Mouse (Mus musculus) olfactory bulb, adult 2 months (tissue): Measurements from ENCODE around the gene Igfn1.

ENCODE experiments used
- CTCF ChIP-seq: fragments of 200-500 bp; IDR thresholded peaks from 2 replicates; pipeline ENCODE4 v1.5.1; 2012; ENCODE audit warnings: low read depth, mild to moderate bottlenecking, low read length, moderate library complexity; ENCODE audit not compliant: insufficient read depth
- POLR2A ChIP-seq: fragments of 200-500 bp; IDR thresholded peaks from 2 replicates; pipeline ENCODE4 v1.6.1; 2012; ENCODE audit warnings: mild to moderate bottlenecking, low read depth, low read length, moderate library complexity; ENCODE audit not compliant: insufficient read depth

DNA sequence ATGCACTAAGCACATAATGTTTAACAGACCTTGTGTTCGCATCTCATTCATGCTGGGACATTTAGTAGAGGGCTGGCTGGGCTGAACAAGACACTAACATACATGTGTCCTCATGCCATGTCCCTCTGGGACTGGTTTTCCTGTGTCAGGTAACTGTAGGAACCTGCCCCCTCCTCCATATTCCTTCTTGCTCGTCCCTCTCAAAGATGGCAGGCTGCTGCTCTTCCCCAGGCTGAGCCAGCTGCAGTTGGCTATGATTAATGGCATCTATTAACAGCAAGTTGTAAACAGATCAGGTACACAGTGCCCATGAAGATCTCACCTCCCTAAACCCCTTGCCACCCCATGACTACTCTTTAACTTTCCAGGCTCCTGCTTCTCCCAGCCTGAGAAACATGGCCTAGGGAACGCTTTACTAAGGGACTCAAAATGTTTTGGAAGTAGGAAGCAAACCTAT lies at the start of gene Igfn1:
- TF ChIP-seq POLR2A (no peak), CTCF (no peak)
